Mouse (Mus musculus) urinary bladder, postnatal 4 days (tissue): ENCODE data around the gene Inhbc.

ENCODE experiments used
- DNase-seq, 2 experiments: peaks; one replicate each; pipeline ENCODE4 v3.0.0; 2021 to 2022; ENCODE audit warnings: low spot score in 2 of 2

Gene Inhbc

DNA sequence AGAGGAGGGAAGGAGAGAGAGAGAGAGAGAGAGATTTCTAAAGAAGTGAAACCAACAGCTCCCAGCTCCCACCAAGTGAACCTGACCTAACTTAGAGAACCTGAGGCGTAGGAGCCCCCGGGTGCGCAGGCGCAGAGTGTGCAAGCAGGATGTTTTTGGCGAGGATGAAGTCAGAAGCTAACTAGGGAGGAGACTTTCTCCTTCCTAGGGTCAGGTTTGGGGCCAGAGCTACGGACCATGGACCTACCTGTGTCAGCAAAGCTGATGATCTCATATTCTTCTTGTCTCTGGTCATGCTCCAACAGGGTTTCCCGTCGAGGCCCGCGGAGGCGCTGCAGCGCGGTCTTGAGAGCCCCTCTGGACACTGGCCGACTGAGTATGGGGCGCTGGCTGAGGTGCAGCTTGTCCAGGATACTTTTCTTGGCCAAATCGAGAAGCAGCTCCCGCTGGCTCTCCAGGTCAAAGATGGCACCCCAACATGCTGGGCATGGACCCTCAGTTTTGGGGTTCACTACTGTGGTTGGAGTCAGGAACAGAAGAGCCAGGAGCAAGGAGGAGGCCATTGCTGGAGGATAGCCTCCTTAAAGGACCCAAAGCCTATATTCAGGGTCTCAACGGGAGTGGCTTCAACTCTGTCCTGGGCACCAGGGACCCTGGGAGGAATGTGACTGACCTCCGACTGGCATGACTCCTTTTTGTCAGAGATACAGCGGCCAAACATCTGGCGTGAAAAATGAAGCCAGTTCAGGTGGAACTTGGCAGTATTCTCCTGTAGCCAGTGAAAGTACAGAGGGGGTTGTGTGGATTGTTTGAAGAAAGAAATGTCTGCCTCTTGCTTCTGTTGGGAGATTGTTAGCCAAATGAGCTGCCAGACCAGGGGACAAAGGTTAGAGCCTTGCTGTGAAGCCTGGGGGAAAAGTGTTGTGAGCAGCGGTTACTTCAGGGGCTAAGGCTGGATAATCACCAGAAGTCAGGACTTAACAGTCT, at the start of gene Inhbc:
Gene Inhbc (minus strand): TSS at position 598 of the 987 bp plus-strand sequence.
- DNase-seq: peak in 1 of 2 experiments; percentile 61

DNA sequence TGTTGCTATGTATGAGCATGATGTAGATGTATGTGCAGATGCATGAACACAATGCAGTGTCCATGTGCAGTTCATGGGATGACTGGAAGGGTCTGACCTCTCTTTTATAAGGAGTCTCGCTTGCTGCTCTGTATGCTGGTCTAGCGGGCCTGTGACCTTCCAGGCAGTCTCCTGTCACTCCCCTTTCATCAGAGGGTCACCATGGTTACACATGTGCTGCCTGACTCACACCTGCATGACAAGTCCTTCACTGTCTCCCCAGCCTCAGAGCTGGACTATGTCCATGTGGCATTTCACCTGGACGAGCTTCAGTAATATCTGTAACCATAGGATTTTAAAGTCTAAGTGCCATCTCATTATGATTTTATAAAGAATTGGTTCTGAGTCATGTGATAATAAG, 43.9 kb upstream of the Inhbc start:
- DNase-seq: no peak

DNA sequence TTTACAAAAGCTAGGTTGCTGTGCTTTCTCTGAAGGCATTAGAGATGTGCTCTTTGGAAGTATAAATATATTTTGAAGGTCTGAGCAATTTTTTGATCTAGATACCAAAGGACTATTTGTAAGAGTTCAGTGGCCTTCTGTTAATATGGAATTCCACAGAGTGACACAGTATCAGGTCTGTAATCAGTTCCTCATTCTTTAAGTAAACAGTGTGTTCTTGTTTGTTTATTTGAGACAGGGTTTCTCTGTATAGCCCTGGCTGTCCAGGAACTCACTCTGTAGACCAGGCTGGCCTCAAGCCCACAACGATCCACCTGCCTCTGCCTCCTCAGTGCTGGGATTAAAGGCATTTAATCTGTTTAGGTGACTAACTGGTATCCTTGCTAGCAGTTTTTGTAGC, 43.4 kb upstream of the Inhbc start:
- DNase-seq: no peak

DNA sequence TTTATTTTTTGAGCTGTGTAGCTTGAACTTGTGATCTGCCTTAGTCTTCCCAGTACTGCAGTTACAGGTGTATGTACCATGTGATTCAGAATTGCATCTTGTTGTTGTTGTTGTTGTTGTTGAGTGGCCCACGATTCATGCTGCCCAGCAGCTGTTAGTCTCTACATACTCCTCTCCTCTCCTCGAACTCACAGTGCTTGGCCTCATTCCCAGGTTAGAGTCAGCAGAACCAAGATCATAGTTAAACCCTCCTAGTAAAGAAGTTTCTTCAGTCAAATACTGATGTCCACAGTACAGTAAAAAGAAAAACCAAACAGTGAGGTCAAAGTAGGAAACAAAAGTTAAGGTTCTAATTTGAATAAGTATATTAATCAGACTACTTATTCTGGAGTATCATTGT, 42.5 kb upstream of the Inhbc start:
- DNase-seq: no peak

DNA sequence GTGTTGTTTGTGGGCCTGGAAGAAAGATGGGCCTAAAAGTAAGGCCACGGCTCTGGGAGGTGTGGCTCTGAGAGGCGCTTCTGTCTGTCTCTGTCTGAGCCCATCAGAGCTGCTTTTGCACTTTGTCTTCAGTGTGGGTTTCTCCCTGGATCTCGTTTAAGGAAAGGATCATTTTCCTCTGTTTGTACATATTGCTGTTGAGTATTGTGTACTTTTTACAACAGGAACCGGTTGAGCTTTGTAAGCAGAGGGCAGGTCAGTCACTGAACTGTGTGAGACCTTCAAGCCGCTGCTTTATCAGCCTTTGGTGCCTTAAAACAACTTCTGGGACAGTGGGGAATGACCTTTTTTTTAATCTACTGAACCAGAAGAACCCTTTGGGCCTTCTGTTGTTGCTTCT, 41.9 kb upstream of the Inhbc start:
- DNase-seq: no peak

DNA sequence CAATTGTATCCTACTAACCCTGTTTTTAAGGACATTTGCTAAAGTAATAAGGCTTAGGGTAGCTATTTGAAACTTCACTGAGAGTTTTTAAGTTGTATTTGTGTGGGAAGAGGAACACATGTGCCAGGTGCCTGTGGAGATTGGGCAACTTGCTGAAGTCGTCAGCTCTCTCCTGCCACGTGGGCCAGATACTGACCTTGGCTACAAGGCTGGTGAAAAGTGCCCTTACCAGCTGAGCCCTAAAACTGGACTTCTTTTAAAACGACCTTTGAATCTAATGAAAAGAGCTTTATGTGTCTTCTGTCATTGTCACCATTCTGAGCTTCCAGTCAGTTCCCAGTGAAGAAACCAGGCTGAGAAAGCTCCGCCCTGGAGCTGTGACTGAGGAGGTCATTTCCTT, 37.2 kb upstream of the Inhbc start:
- DNase-seq: no peak

DNA sequence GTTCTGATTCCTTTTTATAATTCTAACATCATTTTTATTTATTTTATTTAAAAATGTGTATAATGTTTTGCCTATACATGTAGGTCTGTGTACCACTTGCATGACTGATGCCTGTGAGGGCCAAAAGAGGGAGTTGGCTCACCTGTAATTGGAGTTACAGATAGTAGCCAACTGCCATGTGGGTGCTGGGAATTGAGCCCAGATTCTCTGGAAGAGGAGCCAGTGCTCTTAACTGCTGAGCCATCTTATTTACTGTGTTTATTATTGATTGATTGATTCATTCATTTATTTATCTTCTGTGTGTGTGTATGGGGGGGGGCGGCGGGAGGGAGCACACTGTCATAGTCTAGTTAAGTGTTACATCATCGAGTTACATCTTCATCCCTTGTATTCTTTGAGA, 34.5 kb upstream of the Inhbc start:
- DNase-seq: no peak

DNA sequence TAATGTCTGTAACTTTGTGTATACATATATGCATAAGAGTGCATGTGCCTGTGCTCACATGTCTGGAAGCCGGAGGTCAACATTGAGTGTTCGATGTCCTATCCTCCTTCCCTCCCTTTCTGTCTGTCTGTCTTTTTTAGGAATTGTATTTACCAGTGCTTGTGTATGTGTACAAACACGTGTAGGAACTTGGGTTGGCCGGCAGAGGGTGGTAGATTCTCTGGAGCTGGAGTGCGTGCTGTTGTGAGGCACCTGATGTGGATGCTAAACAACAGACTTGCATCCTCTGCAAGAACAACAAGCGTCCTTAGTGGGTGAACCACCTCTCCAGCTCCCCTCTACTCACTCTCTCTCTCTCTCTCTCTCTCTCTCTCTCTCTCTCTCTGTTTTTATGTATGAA, 21.5 kb upstream of the Inhbc start:
- DNase-seq: no peak

DNA sequence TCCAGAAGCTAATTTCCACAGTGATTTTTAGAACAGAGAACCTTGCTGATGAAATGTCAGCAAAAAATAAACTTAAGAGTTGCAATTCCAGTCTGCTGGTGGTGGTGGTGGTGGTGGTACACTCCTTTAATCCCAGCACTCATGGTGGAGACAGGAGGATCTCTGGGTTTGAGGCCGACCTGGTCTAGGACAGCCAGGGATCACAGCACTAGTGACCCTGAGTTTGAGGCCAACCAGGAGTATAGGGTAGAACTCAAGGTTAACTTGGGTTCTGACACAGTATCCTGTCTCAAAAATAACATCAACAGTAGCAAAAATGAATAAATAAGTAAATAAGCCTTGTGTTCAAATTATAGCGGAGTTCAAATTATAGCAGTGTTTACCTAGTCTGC, 11.5 kb upstream of the Inhbc start:
- DNase-seq: no peak

DNA sequence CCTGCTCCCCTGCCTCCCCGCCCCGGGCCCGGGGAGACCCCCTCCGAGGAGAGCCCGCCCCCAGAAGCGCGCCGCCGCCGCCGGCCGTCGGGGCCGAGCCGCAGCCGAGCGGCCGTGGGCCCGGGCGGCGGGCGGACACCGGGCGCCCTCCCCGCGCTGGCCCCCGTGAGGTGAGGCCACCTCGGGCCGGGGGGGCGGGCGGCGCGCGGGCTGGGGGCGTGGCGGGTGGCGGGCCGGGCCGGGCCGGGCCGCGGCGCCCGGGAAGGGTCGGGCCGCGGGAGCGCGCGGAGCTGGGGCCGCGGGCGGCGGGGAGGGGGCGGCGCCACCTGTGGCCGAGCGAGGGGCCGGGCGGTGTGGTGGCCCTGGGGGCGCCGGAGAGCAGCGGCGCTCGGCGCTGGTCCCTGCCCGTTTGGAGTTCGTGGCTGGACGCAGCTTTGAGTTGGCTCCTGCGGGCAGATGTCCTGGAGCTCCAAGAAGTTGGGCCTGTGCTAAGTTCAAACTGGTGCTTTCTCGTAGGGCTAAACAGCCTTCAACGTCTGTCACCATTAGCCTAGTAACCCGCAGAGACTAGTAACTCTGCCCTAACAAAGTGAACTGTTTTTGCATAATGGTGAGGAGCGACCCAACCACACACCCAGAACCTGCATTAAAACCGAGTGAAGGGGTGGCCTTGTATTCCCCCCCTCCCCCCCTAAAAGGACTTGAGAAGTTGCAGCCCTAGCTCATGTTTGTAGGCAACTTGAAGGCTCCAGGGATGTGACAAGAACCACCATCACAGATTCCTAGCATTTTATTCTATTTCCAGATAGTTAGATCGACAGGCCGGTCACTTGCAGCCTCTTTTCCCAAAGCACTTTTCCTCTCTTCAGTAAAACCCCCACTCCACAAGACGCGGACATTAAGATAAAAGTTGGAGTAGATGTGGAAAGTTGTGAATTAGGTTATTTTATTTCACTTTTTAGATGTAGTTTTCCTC, 10.8 kb upstream of the Inhbc start:
- peak; percentile 63 to 68 for DNase-seq

DNA sequence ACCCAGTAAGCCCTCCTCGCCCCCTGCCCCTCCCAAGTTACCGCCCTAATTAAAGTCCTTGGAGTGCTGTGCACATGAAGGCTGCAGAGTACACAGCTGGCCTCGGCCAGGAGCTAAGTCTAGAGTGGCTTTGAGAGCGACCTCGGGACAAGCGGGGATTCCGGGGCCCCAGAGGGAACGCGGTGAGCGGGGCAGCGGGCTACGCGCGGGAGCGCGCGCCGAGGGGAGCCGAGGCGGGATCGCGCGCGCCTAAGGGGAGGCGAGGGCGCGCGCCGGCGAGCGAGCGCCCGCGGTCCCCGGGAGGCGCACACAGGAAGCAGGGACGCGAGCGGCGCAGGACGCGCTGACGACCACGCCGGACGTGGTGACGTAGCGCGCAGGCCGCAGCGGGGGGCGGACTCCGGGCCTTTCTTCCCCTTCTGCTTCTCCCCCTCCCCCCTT, 10.0 kb upstream of the Inhbc start, which contains the start of gene R3hdm2:
Gene R3hdm2 (plus strand): TSS at position 77 of the 441 bp plus-strand sequence.
- peak; percentile 89 to 90 for DNase-seq

DNA sequence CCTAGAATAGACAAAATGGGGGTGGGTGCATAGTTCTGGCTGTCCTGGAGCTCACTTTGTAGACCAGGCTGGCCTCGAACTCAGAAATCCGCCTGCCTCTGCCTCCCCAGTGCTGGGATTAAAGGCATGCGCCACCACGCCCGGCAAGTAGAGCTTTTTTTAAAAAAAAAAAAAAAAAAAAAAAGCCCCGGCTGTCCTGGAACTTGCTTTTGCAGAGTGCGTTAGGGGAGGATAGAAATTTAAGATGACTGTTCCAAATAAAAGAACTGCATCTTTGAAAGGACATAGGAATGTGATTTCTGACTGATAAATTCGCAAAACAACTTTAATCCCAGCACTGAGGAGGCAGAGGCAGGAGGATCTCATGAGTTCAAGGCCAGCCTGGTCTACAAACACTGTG, 9.4 kb upstream of the Inhbc start:
- no peak for DNase-seq

DNA sequence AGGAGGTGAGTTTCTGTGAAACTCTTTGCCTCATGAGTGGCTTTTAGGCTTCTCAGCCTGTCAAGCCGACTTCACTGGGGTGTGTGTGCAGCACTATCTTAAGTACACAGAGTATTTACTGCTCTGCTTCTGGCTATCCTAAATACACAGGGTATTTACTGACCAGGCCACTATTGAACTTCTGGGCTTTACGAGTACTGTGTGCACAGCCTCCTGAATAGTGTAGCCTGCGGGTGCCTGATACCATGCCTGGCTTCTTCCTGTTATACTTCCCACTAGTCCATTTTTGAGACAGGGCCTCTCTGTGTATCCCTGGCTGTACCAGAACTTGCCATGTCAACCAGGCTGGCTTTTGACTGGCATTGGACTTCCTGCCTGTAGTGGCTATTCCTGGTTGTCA, 7.5 kb upstream of the Inhbc start:
- no peak for DNase-seq

DNA sequence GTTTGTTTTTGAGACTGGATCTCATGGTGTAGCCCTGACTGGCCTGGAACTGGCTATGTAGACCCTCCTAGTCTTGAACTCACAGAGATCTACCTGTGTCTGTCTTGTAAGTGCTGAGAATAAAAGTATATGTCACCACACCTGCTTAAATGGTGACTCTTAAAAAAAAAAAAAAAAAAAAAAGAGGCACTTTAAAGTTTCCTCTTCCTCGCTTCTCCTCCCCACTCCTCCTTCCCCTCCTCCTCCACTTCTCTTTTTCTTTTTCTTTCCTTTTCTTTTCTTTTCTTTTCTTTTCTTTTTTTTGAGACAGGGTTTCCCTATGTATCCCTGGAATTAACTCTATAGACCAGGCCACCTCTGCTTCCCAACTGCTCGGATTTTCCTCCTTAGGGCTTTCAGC, 792 bp upstream of the Inhbc start:
- no peak for DNase-seq

DNA sequence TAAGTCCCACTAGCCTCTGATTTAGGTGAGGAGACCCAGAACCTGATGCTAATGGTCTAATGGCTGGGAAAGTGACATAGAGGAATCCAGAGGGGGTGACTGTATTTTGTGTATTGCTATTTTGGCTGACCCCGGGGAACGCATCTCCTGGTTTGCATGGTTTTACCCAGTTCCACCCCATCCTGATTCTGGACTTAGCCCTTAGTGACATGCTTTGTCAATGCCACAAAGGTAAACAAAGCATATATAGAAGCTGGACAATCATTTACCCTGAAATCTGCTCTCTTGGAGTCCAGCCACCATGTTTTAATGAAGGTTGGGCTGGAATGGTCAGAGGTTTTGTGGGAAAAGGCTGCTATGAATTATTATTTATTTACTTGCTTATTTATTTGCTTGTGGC, 2.0 kb downstream of the Inhbc start:
- DNase-seq: no peak

DNA sequence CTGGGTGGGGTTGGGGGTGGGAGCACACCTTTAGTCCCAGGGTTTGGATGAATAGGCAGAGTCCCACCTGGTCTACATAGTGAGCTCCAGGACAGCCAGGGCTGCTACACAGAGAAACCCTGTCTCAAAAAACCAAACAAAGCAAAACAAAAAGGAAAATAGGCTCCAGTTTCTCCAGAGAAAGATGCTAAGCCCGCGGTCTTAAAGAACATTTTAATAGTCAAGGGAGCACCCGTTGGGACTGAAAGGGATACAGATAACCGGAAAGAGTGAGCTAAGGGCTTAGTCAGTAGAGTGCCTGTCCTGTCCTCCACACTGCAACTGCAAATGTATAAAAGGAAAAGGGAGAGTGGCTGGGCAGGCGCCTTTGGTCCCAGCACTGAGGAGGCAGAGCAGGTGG, 3.1 kb downstream of the Inhbc start:
- DNase-seq: no peak

DNA sequence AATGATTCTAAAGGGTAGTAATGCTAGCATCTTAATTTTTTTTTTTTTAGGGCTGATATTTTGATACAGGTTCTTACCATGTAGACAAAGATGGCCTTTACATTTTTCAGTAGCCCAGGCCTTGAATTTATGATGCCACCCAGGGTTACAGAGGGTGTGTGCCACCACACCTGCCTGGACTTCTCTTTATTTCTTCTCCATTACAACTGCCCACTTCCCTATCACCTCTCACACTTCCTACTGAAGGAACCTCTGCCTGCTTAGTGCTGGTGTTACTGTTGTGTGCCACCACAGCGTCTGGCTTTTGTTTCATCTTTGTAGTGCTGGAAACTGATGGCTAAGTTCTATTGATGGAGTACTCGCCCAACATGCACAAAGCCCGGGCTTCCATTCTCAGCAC, 9.5 kb downstream of the Inhbc start:
- no peak for DNase-seq

DNA sequence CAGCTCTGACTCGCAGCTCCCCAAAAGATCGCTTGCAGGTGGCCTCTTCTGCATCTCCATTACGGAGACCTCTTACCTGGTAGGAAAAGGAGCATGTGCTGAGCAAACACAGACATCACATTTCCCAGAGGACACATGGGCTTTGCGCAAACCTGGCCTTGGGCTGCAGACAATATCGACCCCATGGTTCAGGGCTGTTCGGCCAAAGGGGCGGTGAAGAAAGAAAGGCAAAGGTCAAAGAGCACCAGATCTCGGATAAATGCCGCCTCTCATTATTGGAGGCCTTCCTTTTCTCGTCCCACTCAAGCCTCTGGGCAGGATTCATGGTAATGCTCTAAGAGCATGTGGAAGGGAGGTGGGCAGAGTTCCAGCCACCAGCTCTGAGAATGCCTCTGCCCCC, 14.9 kb downstream of the Inhbc start:
- no peak for DNase-seq

DNA sequence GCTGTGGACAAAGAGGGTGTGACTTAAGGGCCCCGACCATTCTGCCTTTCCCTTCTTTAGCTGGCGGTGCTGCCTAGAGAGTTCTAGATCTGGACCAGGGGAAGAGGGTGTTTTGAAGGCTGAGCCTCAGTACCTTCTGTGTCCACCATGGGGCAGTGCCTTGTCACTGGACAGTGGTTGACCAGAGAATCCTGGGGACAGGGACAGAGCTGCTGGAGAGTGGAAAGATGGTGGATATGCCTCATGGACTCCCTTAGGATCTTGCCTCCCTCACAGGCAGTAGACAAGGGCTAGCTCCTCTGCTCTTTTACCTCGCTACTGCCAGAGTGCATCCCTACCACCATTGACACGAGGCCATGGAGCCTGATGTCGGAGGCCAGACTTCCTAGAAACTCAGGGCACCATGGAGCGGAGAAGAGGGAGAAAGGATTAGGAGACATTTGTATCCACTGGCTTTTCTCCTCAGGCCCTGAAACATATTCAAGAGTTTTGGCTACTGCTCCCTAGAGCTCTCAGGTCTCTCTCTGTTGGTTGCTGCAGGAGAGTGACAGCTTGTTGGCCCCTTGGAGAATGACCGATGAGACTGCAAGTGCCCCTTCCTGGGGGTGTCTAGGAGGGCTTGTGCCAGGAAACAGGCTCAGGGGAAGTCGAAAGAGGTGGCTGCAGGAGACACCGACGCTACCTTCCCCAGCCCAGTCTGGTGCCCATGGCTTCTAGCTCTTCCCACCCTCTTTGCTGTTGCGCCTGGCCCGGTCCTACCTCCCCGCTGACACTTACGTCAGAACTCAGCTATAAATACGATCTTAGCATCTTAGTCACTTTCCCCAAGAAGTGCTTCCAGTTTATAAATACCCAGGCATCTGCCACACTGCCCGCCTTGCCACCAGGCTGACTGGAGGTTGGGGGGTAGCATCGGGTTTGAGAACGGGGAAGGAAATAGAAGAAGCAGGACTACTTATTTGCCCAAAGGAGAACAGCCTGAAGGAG, 16.0 kb downstream of the Inhbc start, which contains the start of gene Inhbe:
Gene Inhbe (minus strand): TSS at position 503 of the 987 bp plus-strand sequence.
- DNase-seq: no peak

DNA sequence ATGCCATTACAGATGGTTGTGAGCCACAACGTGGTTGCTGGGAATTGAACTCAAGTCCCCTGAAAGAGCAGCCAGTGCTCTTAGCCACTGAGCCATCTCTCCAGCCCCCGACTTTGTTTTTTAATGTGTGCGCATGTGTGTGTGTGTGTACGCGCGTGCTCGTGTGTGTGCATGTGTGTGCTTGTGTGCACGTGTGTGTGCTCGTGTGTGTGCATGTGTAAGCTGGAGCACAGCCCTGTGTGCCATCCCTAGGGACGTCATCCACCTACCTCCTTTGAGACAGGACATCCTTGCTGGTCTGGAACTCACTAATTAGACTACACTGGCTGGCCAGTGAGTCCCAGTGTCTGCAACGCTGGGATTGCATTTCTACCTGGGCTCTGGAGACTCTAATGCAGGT, 17.5 kb downstream of the Inhbc start:
- no peak for DNase-seq

DNA sequence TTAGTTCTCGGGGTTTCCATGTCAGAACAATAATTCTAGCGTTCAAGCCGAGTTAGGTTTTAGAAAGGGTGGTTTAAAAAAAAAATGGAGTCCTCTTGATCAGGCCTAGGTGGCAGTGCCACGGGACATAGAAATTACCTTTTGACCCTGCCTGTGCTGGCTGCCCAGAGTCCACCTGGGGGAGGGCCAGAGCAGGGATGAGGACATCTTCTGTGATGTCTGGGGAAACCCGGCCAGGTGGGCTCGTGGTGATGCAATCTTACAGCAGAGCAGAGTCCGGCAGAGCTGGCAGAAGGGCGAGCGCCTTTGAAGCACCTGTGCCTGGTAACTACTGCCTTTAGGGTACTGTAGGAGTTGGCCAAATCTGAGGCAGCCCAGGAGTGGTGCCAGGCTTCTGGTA, 18.0 kb downstream of the Inhbc start:
- DNase-seq: no peak
